Mouse (Mus musculus) bone marrow, adult 2 months (tissue): ENCODE data around the gene Tigit.

ENCODE experiments used
- CTCF ChIP-seq: fragments of 200-500 bp; IDR thresholded peaks from 2 replicates; pipeline ENCODE4 v1.5.1; 2011; ENCODE audit warnings: low read length, control low read depth; ENCODE audit not compliant: control insufficient read depth, insufficient read depth
- POLR2A ChIP-seq: fragments of 200-500 bp; IDR thresholded peaks from 2 replicates; pipeline ENCODE4 v1.6.1; 2011; ENCODE audit warnings: low read depth, mild to moderate bottlenecking, control low read depth, low read length, borderline replicate concordance; ENCODE audit not compliant: control insufficient read depth

DNA sequence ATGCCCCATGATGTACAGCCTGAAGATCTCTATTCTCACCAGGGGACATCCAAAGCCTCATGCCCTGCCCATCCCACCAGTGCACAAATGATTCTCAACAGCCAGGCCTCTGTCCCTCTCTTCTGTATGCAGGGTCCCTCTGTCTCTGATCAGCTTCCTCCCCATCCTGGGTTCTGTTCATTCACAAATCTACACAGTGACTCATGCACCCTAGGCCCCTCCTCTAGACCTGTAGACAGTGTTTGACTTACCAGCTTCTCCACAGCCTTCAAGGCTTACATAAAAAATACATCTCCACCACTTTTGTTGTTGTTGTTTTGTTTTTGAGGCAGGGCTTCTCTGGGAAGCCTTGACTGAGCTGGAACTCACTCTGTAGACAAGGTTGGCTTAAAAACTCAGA, 915 bp upstream of the Tigit start:
- TF ChIP-seq CTCF, result no peak
- TF ChIP-seq POLR2A, result no peak
